Mouse (Mus musculus): ENCODE data around the gene Sesn1. TPM values are rescaled to one million over a fixed set of nuclear protein-coding genes. Genes with fewer than 3 reads are reported as not detected.

Sesn1 gene
- total RNA-seq, 2 experiments from 2014 or later: 50.9 to 51.2 TPM

- intact Hi-C loops (cut with DNase I): no loop called here
- peak; percentile 49 to 50 for DNase-seq (ENCODE audit: low spot score in 2 of 2)
Measured at GRCm38 (mm10) chr10:41893433-41894411, 84.0 kb downstream of the Sesn1 start.

GRCm38 (mm10) chr10:41896425-41896824, 86.7 kb downstream of the Sesn1 start:
- intact Hi-C loops (cut with DNase I): no loop called here
- no peak for DNase-seq (ENCODE audit: low spot score in 2 of 2)

DNA sequence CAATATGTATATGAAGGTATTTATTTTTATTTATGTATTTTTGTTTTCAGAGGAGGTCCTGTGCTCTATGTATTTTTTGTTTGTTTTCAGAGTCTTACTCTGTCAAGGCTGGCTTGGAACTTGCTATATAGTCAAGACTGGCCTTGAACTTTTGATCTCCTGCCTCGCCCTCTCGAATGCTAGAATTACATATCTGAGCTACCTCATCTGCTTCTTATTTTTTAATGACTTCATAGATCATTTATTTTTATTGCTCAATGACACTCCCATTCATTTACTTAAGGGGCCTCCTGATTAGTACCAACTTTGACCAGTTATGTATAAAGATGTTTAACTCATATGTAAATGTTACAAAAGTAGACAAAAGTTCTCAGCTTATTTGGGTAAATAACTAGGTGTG, 87.1 kb downstream of the Sesn1 start:
- DNase-seq (ENCODE audit: low spot score in 2 of 2): no peak
- intact Hi-C loops (cut with DNase I): no loop called here

- intact Hi-C loops (cut with DNase I): no loop called here
- DNase-seq (ENCODE audit: low spot score in 2 of 2): no peak
Measured at GRCm38 (mm10) chr10:41901456-41901855, 91.7 kb downstream of the Sesn1 start.

GRCm38 (mm10) chr10:41901864-41902263, 92.1 kb downstream of the Sesn1 start:
- intact Hi-C loops (cut with DNase I): no loop called here
- no peak for DNase-seq (ENCODE audit: low spot score in 2 of 2)

GRCm38 (mm10) chr10:41907473-41907872, 97.7 kb downstream of the Sesn1 start:
- intact Hi-C loops (cut with DNase I): no loop called here

GRCm38 (mm10) chr10:41907950-41908349, 98.2 kb downstream of the Sesn1 start:
- intact Hi-C loops (cut with DNase I): no loop called here

More at GRCm38 (mm10) chr10:41907473-41907872, 97.7 kb downstream of the Sesn1 start:
- no peak for DNase-seq (ENCODE audit: low spot score in 2 of 2)

GRCm38 (mm10) chr10:41908899-41909298, 99.2 kb downstream of the Sesn1 start:
- intact Hi-C loops (cut with DNase I): no loop called here
- no peak for DNase-seq (ENCODE audit: low spot score in 2 of 2)

More at GRCm38 (mm10) chr10:41907950-41908349, 98.2 kb downstream of the Sesn1 start:
- no peak for DNase-seq (ENCODE audit: low spot score in 2 of 2)

GRCm38 (mm10) chr10:41912290-41912994, 102.7 kb downstream of the Sesn1 start:
- intact Hi-C loops (cut with DNase I): no loop called here
- DNase-seq (ENCODE audit: low spot score in 2 of 2): no peak

DNA sequence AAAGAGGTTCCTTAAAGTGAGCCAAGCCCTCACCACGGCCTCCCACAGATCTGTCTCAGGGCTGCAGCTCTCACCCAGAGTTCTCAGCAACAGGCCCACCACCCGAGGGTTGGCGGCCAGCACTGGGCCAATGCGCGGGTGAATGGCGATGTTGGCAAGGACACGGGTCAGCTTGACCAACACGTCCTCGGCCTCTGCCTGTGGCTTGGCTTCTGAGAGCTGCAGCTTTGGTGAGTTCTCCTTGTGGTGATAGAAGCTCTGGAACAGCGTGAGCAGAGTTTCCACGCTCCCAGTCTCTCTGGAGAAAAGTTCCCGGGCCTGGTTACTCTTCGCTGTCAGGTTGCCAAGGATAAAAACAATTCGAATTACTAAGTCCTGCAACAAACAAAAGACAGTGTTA, 117.0 kb downstream of the Sesn1 start:
- intact Hi-C loops (cut with DNase I): no loop called here
- DNase-seq (ENCODE audit: low spot score in 2 of 2): no peak

- DNase-seq (ENCODE audit: low spot score in 2 of 2): no peak
- intact Hi-C loops (cut with DNase I): no loop called here
Measured at GRCm38 (mm10) chr10:41930966-41931365, 121.2 kb downstream of the Sesn1 start.

- intact Hi-C loops (cut with DNase I): loop anchor here (2.0 kb wide), 1 partner anchor 53 kb away; no protein-coding TSS in a partner anchor
- DNase-seq (ENCODE audit: low spot score in 2 of 2): peak; percentile 79 to 94
Measured at GRCm38 (mm10) chr10:41931962-41932361, 122.2 kb downstream of the Sesn1 start.

DNA sequence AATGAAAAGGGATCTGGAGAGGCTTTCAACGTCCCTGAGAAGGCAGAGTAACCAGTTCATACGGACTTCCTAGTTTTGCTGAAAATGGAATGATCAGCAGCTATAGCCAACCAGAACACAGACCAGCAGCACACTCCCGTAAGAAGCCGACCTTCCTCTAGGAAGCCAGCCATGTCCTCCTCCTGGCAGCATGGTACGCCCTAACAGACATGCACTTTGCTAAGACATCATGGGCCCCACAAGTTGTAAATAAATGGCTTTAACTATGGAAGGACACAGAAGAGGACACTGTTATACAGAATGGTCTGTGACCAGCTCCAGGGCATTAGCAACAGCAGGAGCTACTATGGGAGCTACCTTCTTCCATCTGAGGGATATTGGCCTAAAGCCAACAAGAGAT, 123.2 kb downstream of the Sesn1 start:
- intact Hi-C loops (cut with DNase I): loop anchor here (2.0 kb wide), 1 partner anchor 52 kb away; no protein-coding TSS in a partner anchor
- no peak for DNase-seq (ENCODE audit: low spot score in 2 of 2)

GRCm38 (mm10) chr10:41933536-41933935, 123.8 kb downstream of the Sesn1 start:
- intact Hi-C loops (cut with DNase I): loop anchor here (2.0 kb wide), 1 partner anchor 51 kb away; no protein-coding TSS in a partner anchor
- DNase-seq (ENCODE audit: low spot score in 2 of 2): peak in 1 of 2 experiments; percentile 51

GRCm38 (mm10) chr10:41934633-41935475, 125.1 kb downstream of the Sesn1 start:
- intact Hi-C loops (cut with DNase I): loop anchor here (2.0 to 5.0 kb wide), 4 partner anchors 46 to 342 kb away; partner anchors contain the start of gene Foxo3
- DNase-seq (ENCODE audit: low spot score in 2 of 2): peak; percentile 77 to 87

- intact Hi-C loops (cut with DNase I): loop anchor here (2.0 to 5.0 kb wide), 4 partner anchors 47 to 341 kb away; partner anchors contain the start of gene Foxo3
- peak; percentile 57 to 91 for DNase-seq (ENCODE audit: low spot score in 2 of 2)
Measured at GRCm38 (mm10) chr10:41935476-41935829, 125.7 kb downstream of the Sesn1 start.

DNA sequence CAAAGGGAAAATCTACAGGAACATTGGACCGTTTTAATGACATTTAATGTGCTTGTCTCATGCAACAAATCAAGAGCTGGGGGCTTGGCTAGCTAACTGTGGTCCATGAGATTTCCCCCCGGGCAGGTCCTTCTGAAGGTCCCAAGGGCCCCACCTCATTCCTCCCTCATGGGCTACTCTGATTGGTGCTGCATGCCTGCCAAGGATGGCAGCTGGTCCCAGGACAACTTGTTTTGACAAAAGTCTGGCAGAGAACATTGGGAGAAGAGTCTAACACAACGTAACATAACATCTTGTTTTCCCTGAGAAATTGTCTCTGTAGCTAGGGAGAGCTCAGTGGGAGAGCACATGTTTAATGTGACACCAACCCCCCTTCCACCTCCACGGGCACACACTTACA, 126.4 kb downstream of the Sesn1 start:
- DNase-seq (ENCODE audit: low spot score in 2 of 2): peak in 1 of 2 experiments; percentile 20
- intact Hi-C loops (cut with DNase I): loop anchor here (5.0 kb wide), 1 partner anchor 189 kb away; no protein-coding TSS in a partner anchor

DNA sequence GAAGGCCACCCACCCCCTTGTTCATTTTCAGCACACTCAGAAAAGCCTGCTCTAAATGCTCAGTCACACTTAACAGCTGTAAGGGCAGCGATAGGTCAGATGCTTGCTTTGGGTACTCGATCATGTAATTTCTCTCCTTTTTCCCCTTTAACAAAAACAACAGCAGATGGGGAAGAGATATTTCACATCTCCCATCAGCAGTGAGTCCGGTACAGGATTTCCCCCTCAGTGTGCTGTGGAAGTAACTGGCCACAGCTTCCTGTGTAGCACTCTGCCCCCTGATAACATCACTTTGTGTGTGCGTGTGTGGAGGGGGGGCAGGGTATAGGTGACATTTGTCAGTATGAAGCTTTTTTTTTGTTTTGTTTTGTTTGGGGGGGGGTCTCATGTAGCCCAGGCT, 127.4 kb downstream of the Sesn1 start:
- intact Hi-C loops (cut with DNase I): loop anchor here (5.0 kb wide), 1 partner anchor 190 kb away; no protein-coding TSS in a partner anchor
- no peak for DNase-seq (ENCODE audit: low spot score in 2 of 2)

- intact Hi-C loops (cut with DNase I): loop anchor here (5.0 kb wide), 1 partner anchor 192 kb away; no protein-coding TSS in a partner anchor
- peak in 1 of 2 experiments; percentile 81 for DNase-seq (ENCODE audit: low spot score in 2 of 2)
Measured at GRCm38 (mm10) chr10:41939090-41939489, 129.4 kb downstream of the Sesn1 start.

Data from left cerebral cortex, postnatal 25 days (tissue).